Mouse (Mus musculus): ENCODE results near the gene Ghrl.

DNA sequence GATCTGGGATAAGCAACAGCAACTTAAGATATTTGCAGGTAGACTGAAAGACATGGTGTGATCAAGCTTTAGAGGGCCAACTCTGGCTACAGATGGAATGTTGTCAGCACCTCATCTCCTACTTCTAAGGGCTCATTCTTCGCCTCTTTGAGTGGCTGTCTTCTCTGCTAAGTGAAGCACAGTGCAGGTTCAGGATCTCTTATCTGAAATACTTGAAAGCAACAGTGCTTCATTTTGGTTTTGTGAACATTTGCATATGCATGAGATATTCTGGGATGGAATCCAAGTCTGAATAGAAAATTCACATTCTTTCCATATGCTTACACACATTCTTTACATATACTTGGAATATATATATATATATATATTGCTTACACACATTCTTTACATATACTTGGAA lies 22.6 kb upstream of the Ghrl start:
- TF ChIP-seq CTCF (IDR thresholded peaks at IDR 0.05) = no peak
- no peak for TF ChIP-seq EP300 (IDR thresholded peaks at IDR 0.05)

Data from lung, postnatal 0 days (tissue).